Mouse (Mus musculus) brain, embryonic 18.5 days (tissue): ENCODE measurements around the gene Naxd.

ENCODE experiments used
- DNase-seq: peaks from one replicate; pipeline ENCODE4 v3.0.0-alpha.2; 2012; ENCODE audit warnings: low read depth, low spot score

Naxd gene

DNA sequence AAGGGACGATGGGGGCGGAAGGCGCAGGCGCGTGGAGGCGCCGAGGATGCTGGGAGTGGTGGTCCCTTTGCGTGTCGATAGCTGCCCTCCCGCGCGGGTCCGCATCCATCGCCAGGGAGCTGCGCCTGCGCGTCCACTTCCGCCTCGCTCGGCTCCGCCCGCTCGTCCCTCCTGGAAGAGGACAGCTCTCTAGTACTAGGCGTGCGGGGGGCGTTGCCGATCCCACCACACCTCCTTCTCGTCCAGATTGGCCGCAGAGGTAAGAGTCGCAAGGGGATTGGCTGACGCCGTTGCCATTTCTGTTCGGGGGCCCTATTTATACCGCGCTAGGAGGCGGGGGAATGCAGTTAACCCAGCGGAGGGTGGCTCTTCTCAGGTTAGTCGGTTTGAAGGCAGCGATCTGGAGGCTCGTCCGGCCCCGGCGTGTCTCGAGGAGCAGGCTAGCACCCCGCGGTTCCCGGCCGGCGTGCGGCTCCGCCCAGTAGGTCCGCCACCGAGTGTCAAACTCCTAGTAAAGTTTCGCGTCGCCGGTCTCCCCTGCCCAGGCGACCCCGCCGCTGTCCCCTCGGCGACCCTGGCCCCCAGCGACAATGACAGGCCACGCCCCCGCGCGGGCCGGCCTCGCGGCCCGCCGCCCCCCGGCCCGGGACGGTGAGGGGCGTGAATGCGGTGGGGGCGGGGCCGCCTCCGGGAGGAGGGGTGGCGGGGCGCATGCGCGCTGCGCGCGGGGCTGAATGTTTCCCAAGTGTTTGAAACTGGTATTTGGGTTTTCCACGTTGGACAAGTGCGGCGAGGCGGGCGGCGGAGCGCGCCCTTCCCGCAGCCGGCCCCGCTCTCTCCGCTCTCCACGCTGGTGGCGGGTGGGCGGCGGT, 58.6 kb downstream of the Naxd start:
- DNase-seq: peak; percentile 100

DNA sequence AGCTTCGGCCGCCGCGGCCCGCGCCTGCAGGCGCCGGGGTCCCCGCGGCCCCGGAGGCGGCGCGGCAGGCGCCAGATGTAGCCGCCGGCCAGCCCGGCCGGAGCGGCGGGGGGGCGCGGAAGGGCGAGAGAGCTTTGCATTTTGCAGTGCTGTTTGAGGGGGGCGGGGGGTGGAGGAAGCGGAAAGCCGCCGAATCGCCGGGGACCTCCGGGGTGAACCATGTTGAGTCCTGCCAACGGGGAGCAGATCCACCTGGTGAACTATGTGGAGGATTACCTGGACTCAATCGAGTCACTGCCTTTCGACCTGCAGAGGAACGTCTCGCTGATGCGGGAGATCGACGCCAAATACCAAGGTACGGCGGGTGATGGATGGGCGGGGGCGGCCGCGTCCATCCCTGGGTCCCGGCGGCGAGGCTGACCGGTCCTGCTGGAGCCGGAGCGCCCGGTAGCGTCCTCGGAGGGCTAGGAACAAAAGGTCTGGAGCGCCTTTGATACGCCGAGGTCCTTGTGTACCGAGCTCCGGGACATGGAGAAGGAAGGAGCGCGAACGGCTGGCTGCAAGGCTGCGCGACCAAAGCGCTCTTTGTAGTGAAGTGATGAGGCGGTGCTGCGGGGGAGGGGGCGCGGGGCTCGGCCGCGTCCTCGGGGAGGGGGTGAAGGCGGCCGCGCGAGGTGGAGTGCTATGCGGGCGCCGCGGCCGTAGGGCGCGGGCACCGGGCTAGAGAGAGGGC, 59.6 kb downstream of the Naxd start:
- no peak for DNase-seq

DNA sequence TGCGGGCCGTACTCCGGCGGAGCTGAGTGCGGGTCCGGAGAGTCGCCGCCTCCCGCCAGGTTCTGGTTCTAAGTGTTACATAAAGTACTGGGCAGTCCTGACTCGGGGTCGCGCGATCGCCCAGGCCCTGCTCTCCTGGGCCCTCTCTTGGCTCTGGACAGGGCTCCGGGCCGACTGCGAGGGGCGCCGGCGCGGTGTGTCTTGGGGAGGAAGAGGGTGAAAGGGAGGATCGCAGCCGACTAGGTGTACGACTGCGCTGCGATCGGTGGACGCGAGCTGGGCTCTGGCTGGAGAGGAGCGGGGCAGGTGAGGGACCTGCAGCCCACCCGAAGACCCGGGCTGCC, 60.1 kb downstream of the Naxd start:
- no peak for DNase-seq

DNA sequence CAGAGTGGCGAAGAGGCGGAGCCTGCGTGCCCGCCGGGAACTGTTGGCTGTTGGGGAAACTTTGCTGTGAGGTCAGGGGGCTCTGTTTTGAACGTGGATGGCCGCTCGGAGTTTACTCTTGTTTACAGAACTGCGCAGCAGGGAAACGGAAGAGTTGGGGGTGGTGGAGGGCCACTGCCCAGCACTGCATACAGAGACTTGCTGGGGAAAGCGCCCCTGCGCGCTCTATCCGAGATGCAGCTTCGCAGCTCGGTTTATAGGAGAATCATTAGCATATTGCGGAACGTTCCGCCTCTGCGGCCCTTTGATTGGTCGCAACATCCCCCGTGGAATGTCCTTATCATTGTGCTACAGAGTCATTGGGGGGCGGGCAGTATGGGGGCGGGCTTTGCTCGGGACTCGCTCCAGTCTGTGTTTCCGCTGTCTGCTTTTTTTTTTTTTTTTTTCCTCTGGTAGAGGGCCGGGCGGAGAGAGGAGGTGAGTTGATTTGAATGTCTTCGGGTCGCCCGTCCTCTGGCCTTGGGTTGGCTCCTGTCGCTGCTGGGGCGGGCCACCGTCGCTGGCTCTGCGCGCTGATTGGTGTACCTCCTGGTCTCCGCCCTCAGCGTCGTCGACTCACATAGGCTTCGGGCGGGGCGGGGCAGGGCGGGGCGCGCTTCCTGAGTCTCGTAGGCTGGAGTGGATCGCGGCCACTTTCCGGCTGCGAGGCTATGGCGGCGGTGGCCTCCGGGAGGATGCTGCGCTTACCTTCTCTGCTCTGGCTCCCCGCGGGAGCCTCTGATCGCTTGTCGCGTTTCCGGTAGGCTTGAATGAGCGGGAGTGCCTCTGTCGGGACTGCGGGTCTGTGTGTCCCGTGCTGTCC, 60.7 kb downstream of the Naxd start:
- peak; percentile 94 for DNase-seq

DNA sequence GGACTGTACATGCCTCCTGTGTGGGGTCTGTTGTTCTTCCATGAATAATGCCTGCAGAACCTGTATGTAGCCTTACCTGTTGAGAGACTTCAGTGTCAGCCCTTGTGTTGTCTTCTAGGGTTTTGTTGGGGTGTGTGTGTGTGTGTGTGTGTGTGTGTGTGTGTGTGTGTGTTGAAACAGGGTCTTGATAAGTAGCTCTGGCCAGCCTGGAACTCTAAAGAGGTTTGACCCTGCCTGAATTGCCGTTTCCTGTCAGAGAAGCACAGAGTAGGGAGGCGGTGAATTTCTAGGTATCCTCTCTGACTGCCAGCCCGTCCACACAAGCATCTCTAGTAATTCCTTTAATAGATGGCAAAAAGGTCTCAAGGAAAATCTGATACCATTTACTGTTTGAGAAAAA, 62.2 kb downstream of the Naxd start:
- no peak for DNase-seq

DNA sequence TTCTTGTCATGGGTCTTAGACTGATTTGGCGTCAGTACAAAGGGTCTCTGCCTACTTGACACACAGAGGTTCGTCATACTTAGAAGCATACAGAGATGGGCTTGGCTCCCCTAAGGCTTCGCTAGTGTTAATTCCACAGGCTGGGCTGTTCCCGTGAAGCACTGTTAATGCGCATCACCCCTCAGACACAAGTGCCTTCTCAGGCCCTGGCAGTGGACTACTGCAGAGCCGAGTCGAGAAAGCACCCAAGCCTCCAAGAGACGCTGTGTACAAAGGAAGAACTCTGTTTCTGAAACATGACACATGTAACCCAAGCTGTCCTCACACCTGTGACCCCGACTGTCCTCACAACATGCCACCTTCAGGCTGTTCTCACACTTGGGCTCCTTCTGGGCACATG, 62.9 kb downstream of the Naxd start:
- DNase-seq: no peak

DNA sequence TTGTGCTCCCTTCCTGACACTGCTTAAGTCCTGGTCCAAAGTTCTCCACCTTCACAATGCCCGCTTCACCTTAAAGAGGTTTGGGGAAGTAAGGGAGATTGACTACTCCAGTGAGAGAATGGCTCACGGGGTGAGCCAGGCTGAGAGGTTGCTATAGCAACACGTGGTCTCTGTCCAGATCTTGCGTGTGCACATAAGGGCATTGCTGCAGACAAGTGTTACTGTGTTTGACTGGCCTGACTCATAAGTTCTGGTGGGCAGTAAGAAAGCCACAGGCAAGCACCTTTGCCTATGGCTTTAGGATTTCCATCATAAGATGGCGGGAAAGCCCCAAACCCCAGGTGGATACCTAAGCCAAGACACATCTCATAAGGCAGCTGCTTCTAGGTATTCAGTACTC, 66.9 kb downstream of the Naxd start:
- DNase-seq: no peak
